Mouse (Mus musculus): ENCODE results near the gene Plekha5. TPM values are rescaled to one million over a fixed set of nuclear protein-coding genes. Genes with fewer than 3 reads are reported as not detected.

The Plekha5 gene
- 33.0 and 34.1 TPM in 2 replicates for polyA plus RNA-seq (2012; rRNA removed)

GRCm38 (mm10) chr6:140423846-140424200 lies at the start of gene Plekha5:
Gene Plekha5 (plus strand): TSS chr6:140424054.

GRCm38 (mm10) chr6:140622391-140623225 lies 198.8 kb downstream of the Plekha5 start, which contains the start of gene Aebp2:
Gene Aebp2 (plus strand): TSS chr6:140622663.

Other genes with a start within 250 kb of the Plekha5 start
- gene Aebp2, start 198.6 kb downstream of the Plekha5 start, polyA plus RNA-seq (2012; rRNA removed), result 49.5 and 61.4 TPM in 2 replicates